Mouse (Mus musculus): ENCODE measurements around the gene Lzic. TPM values are rescaled to one million over a fixed set of nuclear protein-coding genes. Genes with fewer than 3 reads are reported as not detected.

Lzic gene
- polyA plus RNA-seq, 1 experiment from 2014 or later = 40.0 TPM

DNA sequence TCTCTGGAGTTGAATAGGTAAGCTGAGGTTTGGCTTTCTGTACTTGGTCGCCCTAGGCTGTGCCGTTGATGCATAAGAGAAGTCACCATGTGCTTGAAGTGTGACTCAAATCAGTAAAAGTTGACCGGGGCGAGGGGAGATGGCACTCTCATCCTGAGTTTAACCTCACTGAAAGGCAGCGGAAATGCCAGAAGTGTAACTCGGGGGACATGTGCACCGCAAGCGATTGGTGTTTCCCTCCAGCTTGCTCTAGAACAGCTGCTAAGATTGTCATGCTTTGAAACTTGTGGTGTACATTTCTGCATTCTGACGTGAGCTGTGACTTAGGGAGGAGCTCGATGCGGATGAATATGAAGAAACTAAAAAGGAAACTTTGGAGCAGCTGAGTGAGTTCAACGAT lies 2.7 kb downstream of the Lzic start:
- Histone ChIP-seq H3K36me3 (peaks cover 48% of the 10 kb centered on the region), H3K4me3 (replicated peaks) (no peak overlapping the region), H3K9me3 (replicated peaks) (no peaks in the 10 kb centered on the region), H3K27ac (replicated peaks) (no peak overlapping the region), H3K4me1 (peaks cover 27% of the 10 kb centered on the region), H3K4me2 (no peak overlapping the region), H3K9ac (replicated peaks) (no peak overlapping the region), H3K27me3 (replicated peaks) (no peaks in the 10 kb centered on the region)
- no peak for ATAC-seq (ENCODE audit: low FRiP score)
- 94% methylated on average over 12 of the region's 12 CpGs for WGBS

DNA sequence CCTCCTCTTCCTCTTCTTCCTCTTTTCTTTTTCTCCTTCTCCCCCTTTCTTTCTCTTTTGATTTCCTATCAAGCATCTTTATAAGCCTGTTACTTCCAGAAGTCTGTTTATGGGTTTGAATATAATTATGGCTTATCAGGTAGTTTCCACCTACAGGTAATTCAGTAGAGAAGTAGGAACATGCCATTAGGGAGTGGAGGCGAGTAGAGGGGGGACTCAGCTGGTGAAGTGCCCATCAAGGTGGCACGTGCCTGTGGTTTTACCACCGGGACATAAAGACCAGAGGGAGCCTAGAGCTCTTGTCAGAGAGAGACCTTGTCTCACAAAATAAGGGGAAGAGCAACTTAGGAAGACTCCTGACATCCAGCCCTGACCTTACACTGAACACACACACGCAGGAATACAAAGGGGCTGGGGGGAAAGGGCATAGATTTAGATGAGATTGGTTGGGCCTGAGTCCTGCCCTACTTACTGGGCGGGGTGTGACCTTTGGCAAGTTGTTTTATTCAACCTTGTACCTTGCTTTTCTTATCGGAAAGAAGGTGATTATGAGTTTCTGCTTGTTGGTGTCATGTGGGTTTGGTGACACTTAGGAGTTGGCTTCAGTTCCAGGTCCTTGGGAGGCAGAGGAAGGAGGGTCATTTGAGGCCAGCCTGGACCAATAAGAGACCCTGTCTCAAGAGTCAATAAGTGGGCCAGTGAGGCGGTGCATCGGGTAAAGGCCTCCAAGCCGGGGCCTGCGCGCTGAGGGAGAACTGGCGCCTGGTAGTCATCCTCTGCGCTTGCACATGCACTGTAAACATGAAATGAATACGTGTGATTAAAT lies 4.6 kb downstream of the Lzic start:
- Histone ChIP-seq H3K36me3 (peaks cover 65% of the 10 kb centered on the region), H3K9me3 (replicated peaks) (no peaks in the 10 kb centered on the region), H3K27me3 (replicated peaks) (no peaks in the 10 kb centered on the region), H3K9ac (replicated peaks) (no peak overlapping the region), H3K27ac (replicated peaks) (no peak overlapping the region), H3K4me3 (replicated peaks) (no peak overlapping the region), H3K4me1 (peaks cover 20% of the 10 kb centered on the region), H3K4me2 (no peak overlapping the region)
- WGBS = 96% methylated on average over 14 of the region's 14 CpGs
- ATAC-seq (ENCODE audit: low FRiP score) = no peak

DNA sequence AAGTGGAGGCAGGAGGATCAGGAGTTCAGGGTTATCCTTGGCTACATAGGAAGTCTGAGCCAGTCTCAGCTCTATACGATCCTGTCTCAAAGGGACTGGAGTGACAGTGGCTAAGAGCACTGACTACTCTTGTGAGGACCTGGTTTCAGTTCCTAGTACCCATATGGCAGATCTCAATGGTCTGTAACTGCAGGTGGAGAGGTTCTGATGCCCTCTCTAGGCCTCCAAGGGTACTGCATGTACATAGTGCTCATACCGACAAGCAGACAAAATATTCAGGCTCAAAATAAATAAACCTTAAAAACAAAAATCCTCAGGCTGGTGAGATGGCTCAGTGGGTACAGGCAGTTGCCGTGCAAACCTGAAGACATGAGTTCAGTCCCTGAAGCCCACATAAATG lies 6.1 kb downstream of the Lzic start:
- ATAC-seq (ENCODE audit: low FRiP score) = no peak
- Histone ChIP-seq H3K27ac (replicated peaks) (no peak overlapping the region), H3K9me3 (replicated peaks) (no peaks in the 10 kb centered on the region), H3K27me3 (replicated peaks) (no peaks in the 10 kb centered on the region), H3K4me2 (no peak overlapping the region), H3K4me1 (peaks cover 12% of the 10 kb centered on the region), H3K4me3 (replicated peaks) (no peak overlapping the region), H3K36me3 (peaks cover 76% of the 10 kb centered on the region), H3K9ac (replicated peaks) (no peak overlapping the region)
- over 99% methylated on average over 3 of the region's 3 CpGs for WGBS

DNA sequence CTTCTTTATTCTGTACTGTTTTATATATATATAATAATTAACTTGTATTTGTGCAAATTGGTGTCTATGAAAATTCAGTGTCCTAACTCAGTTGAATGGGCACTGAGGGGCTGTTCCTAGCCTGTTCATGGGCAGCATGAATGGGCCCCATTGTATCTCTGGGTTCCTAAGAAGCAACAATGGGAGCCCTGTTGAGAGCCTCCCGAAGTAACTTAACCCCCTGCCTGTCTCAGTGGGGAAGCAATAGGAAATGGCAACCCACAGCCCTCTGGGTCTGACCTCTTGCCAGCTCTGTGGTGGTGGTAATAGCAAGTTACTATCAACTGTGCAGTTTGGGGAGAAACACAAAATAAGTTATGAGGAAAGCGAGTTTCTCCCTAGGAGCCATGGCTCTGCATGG lies 11.6 kb downstream of the Lzic start:
- Histone ChIP-seq H3K4me2 (no peak overlapping the region), H3K27me3 (replicated peaks) (no peaks in the 10 kb centered on the region), H3K4me1 (no peaks in the 10 kb centered on the region), H3K4me3 (replicated peaks) (no peak overlapping the region), H3K27ac (replicated peaks) (peak overlapping the region; percentile 67; the same call in 1 of the 2 replicates), H3K36me3 (peaks cover 72% of the 10 kb centered on the region), H3K9me3 (replicated peaks) (no peaks in the 10 kb centered on the region), H3K9ac (replicated peaks) (no peak overlapping the region)
- 10% methylated on average over 2 of the region's 2 CpGs for WGBS
- ATAC-seq (ENCODE audit: low FRiP score) = peak; percentile 35; the same call in 1 of the 2 replicates

DNA sequence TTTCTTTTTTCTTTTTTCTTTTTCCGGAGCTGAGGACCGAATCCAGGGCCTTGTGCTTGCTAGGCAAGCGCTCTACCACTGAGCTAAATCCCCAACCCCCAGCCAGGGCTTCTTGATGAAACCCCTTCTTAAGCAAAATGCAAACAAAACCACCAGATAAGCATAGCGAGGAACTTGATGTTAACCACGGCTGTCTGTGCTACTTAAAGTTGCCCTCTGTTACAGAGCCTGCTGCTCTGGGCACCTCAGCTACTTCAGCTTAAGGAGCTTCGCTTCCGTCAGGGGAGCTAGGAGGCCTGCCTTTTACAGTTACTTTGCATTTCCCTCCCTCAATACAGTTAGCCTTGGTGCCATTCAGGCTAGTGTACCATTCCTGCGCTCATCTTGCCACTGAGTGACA lies 13.9 kb downstream of the Lzic start:
- WGBS = 92% methylated on average over 8 of the region's 8 CpGs
- ATAC-seq (ENCODE audit: low FRiP score) = no peak
- Histone ChIP-seq H3K4me3 (replicated peaks) (no peak overlapping the region), H3K27ac (replicated peaks) (no peak overlapping the region), H3K36me3 (peaks cover 63% of the 10 kb centered on the region), H3K9me3 (replicated peaks) (no peaks in the 10 kb centered on the region), H3K4me1 (no peaks in the 10 kb centered on the region), H3K9ac (replicated peaks) (no peak overlapping the region), H3K4me2 (no peak overlapping the region), H3K27me3 (replicated peaks) (no peaks in the 10 kb centered on the region)

DNA sequence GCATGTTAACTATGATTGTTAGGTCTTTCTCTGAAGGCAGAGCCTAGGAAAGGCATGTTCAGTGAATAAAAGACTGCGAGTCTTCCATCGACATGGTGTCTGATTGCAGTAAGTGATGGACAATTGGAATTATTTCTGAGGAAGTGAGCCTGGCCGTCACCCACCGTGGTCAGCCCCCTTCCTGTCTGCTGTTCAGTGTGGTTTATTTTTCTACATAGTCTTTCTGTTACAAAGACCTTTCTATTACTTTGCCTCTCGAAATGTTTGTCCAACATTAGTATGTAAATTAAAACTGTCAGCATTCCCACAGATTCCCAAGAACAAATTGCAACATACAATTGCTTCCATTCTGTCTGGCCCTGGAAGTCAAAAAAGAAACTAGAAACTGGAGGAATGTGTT lies 14.8 kb downstream of the Lzic start:
- no peak overlapping the region for H3K4me2 ChIP-seq
- ATAC-seq (ENCODE audit: low FRiP score) = no peak
- H3K27me3 ChIP-seq (replicated peaks) = no peaks in the 10 kb centered on the region
- 69% methylated on average over 5 of the region's 5 CpGs for WGBS
- no peak overlapping the region for H3K27ac ChIP-seq (replicated peaks)
- no peak overlapping the region for H3K4me3 ChIP-seq (replicated peaks)
- peaks cover 54% of the 10 kb centered on the region for H3K36me3 ChIP-seq
- no peak overlapping the region for H3K9ac ChIP-seq (replicated peaks)
- H3K4me1 ChIP-seq = peaks cover 4% of the 10 kb centered on the region; the same call in 1 of the 2 replicates
- H3K9me3 ChIP-seq (replicated peaks) = no peaks in the 10 kb centered on the region

DNA sequence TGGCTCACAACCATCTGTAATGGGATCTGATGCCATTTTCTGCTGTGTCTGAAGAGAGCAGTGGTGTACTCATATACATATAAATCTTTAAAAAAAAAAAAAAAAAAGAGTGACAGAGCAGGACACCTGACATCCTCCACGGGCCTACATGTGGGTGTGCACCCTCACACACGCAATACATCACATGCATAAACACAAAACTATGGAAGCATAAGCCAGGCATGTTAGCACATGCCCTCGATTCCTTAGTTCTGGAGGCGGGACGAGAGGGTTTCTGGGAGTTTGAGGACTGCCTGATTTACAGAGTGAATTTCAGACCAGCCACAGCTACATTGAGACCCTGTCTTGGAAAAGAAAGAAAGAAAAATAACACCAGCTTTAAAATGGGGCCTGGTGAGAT lies 19.3 kb downstream of the Lzic start:
- H3K4me1 ChIP-seq = peaks cover 8% of the 10 kb centered on the region; the same call in 1 of the 2 replicates
- H3K27ac ChIP-seq (replicated peaks) = peak overlapping the region; percentile 28; the same call in 1 of the 2 replicates
- no peak overlapping the region for H3K9ac ChIP-seq (replicated peaks)
- ATAC-seq (ENCODE audit: low FRiP score) = no peak
- WGBS = 66% methylated on average over 5 of the region's 5 CpGs
- no peaks in the 10 kb centered on the region for H3K27me3 ChIP-seq (replicated peaks)
- peaks cover 25% of the 10 kb centered on the region for H3K36me3 ChIP-seq
- H3K4me2 ChIP-seq = no peak overlapping the region
- no peaks in the 10 kb centered on the region for H3K9me3 ChIP-seq (replicated peaks)
- H3K4me3 ChIP-seq (replicated peaks) = no peak overlapping the region

DNA sequence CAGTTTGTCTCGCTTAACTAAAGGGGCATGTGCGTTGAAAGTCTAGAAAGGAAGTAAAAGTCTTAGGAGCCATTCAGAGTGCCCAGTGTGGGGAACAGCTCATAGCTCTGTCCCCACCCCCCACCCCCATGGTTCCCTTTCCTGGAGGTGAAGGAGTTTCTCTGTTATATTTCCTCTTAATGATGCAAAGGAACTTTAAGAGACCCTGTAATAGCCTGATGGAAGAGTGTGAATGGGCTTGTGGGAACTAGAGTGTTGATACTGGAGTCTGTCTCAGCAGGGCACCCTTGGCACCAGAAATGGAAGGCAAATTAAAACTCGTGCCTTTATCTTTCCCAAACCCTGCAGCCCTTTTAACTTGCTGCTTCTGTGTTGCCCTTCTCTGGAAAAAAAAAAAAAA lies 19.8 kb downstream of the Lzic start:
- Histone ChIP-seq H3K9me3 (replicated peaks) (no peaks in the 10 kb centered on the region), H3K9ac (replicated peaks) (no peak overlapping the region), H3K4me1 (peaks cover 8% of the 10 kb centered on the region; the same call in 1 of the 2 replicates), H3K27me3 (replicated peaks) (no peaks in the 10 kb centered on the region), H3K36me3 (peaks cover 20% of the 10 kb centered on the region), H3K27ac (replicated peaks) (peak overlapping the region; percentile 28; the same call in 1 of the 2 replicates), H3K4me2 (no peak overlapping the region), H3K4me3 (replicated peaks) (no peak overlapping the region)
- ATAC-seq (ENCODE audit: low FRiP score) = no peak
- WGBS = 19% methylated on average over 3 of the region's 3 CpGs

DNA sequence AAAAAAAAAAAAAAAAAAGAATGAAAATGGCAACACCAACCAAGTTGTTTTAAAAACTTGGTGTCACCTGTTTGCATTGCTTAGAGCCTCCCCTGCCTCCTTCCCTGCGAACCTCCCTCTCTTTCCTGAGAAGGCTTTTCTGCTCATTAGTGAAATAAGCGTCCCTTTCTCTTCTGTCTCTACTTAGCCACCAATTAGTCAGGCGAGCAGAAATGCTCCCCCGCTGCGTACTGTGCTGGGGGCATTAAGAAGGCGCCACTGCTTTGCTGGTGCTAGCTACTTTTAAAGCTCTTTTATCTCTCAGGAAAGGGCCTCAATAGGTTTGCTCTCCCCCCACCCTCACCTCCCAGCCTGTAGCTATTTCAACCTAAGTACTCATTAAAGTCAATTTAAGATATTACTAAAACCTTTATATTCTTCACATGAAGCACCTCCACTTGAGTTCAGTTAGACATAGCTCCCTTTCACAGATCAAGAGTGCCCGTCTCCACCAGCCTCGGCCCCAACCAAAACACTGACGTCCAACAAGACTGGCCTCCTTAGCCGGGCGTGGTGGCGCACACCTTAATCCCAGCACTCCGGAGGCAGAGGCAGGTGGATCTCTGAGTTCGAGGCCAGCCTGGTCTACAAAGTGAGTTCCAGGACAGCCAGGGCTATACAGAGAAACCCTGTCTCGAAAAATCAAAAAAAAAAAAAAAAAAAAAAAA lies 20.4 kb downstream of the Lzic start:
- H3K27me3 ChIP-seq (replicated peaks) = no peaks in the 10 kb centered on the region
- no peak overlapping the region for H3K4me2 ChIP-seq
- H3K27ac ChIP-seq (replicated peaks) = no peak overlapping the region
- 58% methylated on average over 15 of the region's 15 CpGs for WGBS
- no peak overlapping the region for H3K4me3 ChIP-seq (replicated peaks)
- peaks cover 15% of the 10 kb centered on the region for H3K36me3 ChIP-seq
- peaks cover 8% of the 10 kb centered on the region; the same call in 1 of the 2 replicates for H3K4me1 ChIP-seq
- ATAC-seq (ENCODE audit: low FRiP score) = no peak
- H3K9ac ChIP-seq (replicated peaks) = no peak overlapping the region
- no peaks in the 10 kb centered on the region for H3K9me3 ChIP-seq (replicated peaks)

DNA sequence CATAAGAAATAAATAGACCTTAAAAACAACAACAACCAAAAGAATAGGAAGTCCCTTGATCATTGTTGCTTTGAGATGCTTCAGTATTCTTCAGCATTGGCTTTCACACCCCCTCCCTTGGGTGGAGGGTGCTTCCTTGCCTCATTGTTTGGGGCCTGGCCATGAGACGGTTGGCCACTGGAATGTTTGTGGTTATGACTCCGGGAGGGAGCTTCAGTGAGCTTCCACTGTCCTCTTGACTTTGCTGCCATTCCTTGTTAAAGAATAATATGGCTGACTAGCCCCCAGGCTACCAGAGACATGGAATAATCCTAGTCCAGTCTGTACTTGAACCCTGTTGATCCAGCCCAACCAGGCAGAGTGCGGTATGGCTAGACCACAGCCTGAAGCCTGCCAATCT lies 21.9 kb downstream of the Lzic start:
- Histone ChIP-seq H3K9me3 (replicated peaks) (no peaks in the 10 kb centered on the region), H3K27me3 (replicated peaks) (no peaks in the 10 kb centered on the region), H3K4me2 (no peak overlapping the region), H3K4me1 (peaks cover 11% of the 10 kb centered on the region), H3K9ac (replicated peaks) (no peak overlapping the region), H3K4me3 (replicated peaks) (no peak overlapping the region), H3K36me3 (peaks cover 6% of the 10 kb centered on the region), H3K27ac (replicated peaks) (no peak overlapping the region)
- ATAC-seq (ENCODE audit: low FRiP score) = no peak
- 80% methylated on average over 3 of the region's 3 CpGs for WGBS

DNA sequence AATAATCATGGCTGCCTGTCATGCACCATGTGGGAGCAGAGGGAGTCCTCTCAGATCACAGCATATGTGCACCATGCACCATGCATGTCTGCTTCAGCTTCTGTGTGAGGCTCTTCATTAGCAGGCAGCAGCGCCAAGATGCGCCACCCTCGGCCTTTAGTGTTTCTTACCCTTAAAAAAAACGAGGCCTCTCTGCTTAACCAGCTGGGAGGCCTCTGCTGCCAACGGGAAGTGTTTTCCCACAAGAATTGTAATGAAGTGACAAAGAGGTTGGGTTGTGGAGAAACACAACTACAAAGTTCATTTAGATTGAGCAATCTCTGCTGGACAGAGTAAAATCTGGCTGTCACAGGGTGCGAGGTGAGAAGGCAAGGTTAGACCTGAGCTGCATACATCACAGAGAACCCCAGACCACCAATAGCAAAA lies 26.2 kb downstream of the Lzic start:
- H3K4me1 ChIP-seq = peaks cover 3% of the 10 kb centered on the region; the same call in 1 of the 2 replicates
- 0 out of 2 replicates have a peak overlapping the region, but pooled peaks have one; percentile 18 for H3K27ac ChIP-seq (replicated peaks)
- H3K9ac ChIP-seq (replicated peaks) = no peak overlapping the region
- H3K9me3 ChIP-seq (replicated peaks) = no peaks in the 10 kb centered on the region
- no peaks in the 10 kb centered on the region for H3K27me3 ChIP-seq (replicated peaks)
- H3K4me2 ChIP-seq = no peak overlapping the region
- no peaks in the 10 kb centered on the region for H3K36me3 ChIP-seq
- H3K4me3 ChIP-seq (replicated peaks) = no peak overlapping the region
- no peak for ATAC-seq (ENCODE audit: low FRiP score)
- 31% methylated on average over 6 of the region's 6 CpGs for whole genome bisulfite sequencing

DNA sequence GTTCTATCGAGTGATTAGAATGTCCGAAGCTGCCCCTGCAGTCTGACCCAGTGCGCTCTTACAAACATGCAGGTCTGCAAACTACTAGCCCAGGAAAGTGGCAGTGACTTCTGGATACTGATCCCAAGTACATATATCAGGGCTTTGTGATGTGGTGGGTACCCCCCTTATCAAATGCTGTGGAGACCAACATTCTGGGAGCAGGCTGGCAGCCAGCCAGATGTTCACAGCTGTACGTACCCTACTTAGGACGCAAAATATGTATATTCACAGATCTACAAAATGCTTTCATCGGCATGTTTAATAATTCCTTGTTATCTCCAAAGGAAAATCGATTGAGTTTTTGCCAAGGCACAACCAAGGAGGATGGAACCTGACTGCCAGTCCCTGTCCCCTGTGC lies 27.0 kb downstream of the Lzic start:
- no peak overlapping the region for H3K9ac ChIP-seq (replicated peaks)
- H3K27me3 ChIP-seq (replicated peaks) = no peaks in the 10 kb centered on the region
- H3K27ac ChIP-seq (replicated peaks) = no peak overlapping the region
- 76% methylated on average over 7 of the region's 7 CpGs for WGBS
- H3K9me3 ChIP-seq (replicated peaks) = no peaks in the 10 kb centered on the region
- no peak for ATAC-seq (ENCODE audit: low FRiP score)
- H3K36me3 ChIP-seq = no peaks in the 10 kb centered on the region
- no peak overlapping the region for H3K4me2 ChIP-seq
- H3K4me1 ChIP-seq = peaks cover 3% of the 10 kb centered on the region; the same call in 1 of the 2 replicates
- H3K4me3 ChIP-seq (replicated peaks) = no peak overlapping the region
